Mouse (Mus musculus) ES-E14 (cell line): ENCODE results near the gene Apobec3. TPM values are rescaled to one million over a fixed set of nuclear protein-coding genes. Genes with fewer than 3 reads are reported as not detected.

Experiments used
- DNase-seq: peaks from one replicate; pipeline ENCODE4 v3.0.0-alpha.2; 2013; ENCODE audit warnings: low read depth, low spot score
- H3K27ac ChIP-seq: 2 replicates; pipeline ENCODE4 v1.5.1; 2012; ENCODE audit warnings: low read depth, mild to moderate bottlenecking, low read length, moderate library complexity, mixed read lengths; ENCODE audit not compliant: poor library complexity, insufficient read depth, severe bottlenecking
- H3K36me3 ChIP-seq: 2 replicates; pipeline ENCODE4 v1.6.1; 2012; ENCODE audit warnings: mild to moderate bottlenecking, low read length, moderate library complexity, mixed read lengths; ENCODE audit not compliant: control insufficient read depth, poor library complexity, insufficient read depth, severe bottlenecking
- H3K4me1 ChIP-seq, 2 experiments: fragments of 150-350 bp in 1 of 2; sonication (generic) in 1 of 2; 2 replicates each; pipeline ENCODE4 v1.6.1; 2012; ENCODE audit warnings: low read length in 2 of 2, mild to moderate bottlenecking in 1 of 2, mixed read lengths in 1 of 2; ENCODE audit not compliant: control insufficient read depth in 2 of 2, insufficient read depth in 2 of 2, poor library complexity in 1 of 2
- H3K4me3 ChIP-seq, 2 experiments: fragments of 150-350 bp in 1 of 2; sonication (generic) in 1 of 2; 2 replicates each; pipeline ENCODE4 v1.5.1; 2012; ENCODE audit warnings: low read length in 2 of 2, low read depth in 1 of 2, mild to moderate bottlenecking in 1 of 2, mixed read lengths in 1 of 2; ENCODE audit not compliant: insufficient read depth in 1 of 2, poor library complexity in 1 of 2, severe bottlenecking in 1 of 2
- H3K9ac ChIP-seq: 2 replicates; pipeline ENCODE4 v1.6.1; 2012; ENCODE audit warnings: low read depth, mild to moderate bottlenecking, low read length, mixed read lengths; ENCODE audit not compliant: poor library complexity, insufficient read depth, severe bottlenecking
- H3K9me3 ChIP-seq: fragments of 150-350 bp; sonication (generic); 2 replicates; pipeline ENCODE4 v1.6.1; 2012; ENCODE audit warnings: low read depth, mild to moderate bottlenecking, low read length; ENCODE audit not compliant: control insufficient read depth, insufficient read depth
- CHD2 ChIP-seq: IDR thresholded peaks from 2 replicates; pipeline ENCODE4 v1.6.1; 2014; ENCODE audit warnings: mild to moderate bottlenecking, low read depth, low read length, inconsistent platforms
- HCFC1 ChIP-seq: IDR thresholded peaks from 2 replicates; pipeline ENCODE4 v1.6.1; 2012; ENCODE audit warnings: low read length, inconsistent platforms, borderline replicate concordance; ENCODE audit not compliant: insufficient read depth
- MAFK ChIP-seq: IDR thresholded peaks from 2 replicates; pipeline ENCODE4 v1.6.1; 2014; ENCODE audit warnings: mild to moderate bottlenecking, low read depth, low read length, inconsistent platforms; ENCODE audit not compliant: insufficient read depth
- ZC3H11A ChIP-seq: IDR thresholded peaks from 2 replicates; pipeline ENCODE4 v1.6.1; 2012; ENCODE audit warnings: low read depth, mild to moderate bottlenecking, inconsistent platforms, low read length, borderline replicate concordance
- ZNF384 ChIP-seq: IDR thresholded peaks from 2 replicates; pipeline ENCODE4 v1.6.1; 2012; ENCODE audit warnings: low read depth, low read length, inconsistent platforms
- in situ Hi-C, 2 experiments: fragments of 600-800 bp; cut with MboI; formaldehyde crosslinking; loops; one replicate each; pipeline ENCODE4 v1.15.1; 2025; ENCODE audit warnings: low sequenced_read_pairs in 2 of 2, inconsistent platforms in 1 of 2; ENCODE audit not compliant: unreplicated experiment in 2 of 2
- total RNA-seq: library from RNA; depleted of rRNA; stranded (reverse); fragments of 300-350 nt; gene quantifications from 2 replicates; pipeline ENCODE4 v1.2.3, GENCODE M21; 2012

Apobec3 gene
- total RNA-seq, 1 experiment, result 42.4 TPM

- H3K4me1 ChIP-seq, result peaks cover 6 to 17% of the 10 kb centered on the region in 2 experiments
- H3K9me3 ChIP-seq, result no peaks in the 10 kb centered on the region
- TF ChIP-seq HCFC1, result no peak
- TF ChIP-seq ZC3H11A, result no peak
- no peak for TF ChIP-seq CHD2
- no peak for TF ChIP-seq MAFK
- no peak for TF ChIP-seq ZNF384
- in situ Hi-C loops, result no loop called here
- no peak overlapping the region for H3K9ac ChIP-seq
- peaks cover 29% of the 10 kb centered on the region for H3K36me3 ChIP-seq
- H3K27ac ChIP-seq, result no peak overlapping the region
- no peak overlapping the region for H3K4me3 ChIP-seq
- no peak for DNase-seq
These were observed 4.7 kb downstream of the Apobec3 start for GRCm38 (mm10) chr15:79896080-79896725.

GRCm38 (mm10) chr15:79898988-79899387 lies 7.5 kb downstream of the Apobec3 start:
- in situ Hi-C loops, result no loop called here
- H3K27ac ChIP-seq, result no peak overlapping the region
- peaks cover 28% of the 10 kb centered on the region for H3K36me3 ChIP-seq
- peaks cover 5 to 14% of the 10 kb centered on the region in 2 experiments; a peak in 3 of 4 replicates for H3K4me1 ChIP-seq
- no peak for DNase-seq
- H3K9me3 ChIP-seq, result no peaks in the 10 kb centered on the region
- H3K9ac ChIP-seq, result no peak overlapping the region
- no peak overlapping the region for H3K4me3 ChIP-seq
- TF ChIP-seq ZNF384 (no peak), CHD2 (no peak), HCFC1 (no peak), ZC3H11A (no peak), MAFK (no peak)

GRCm38 (mm10) chr15:79899828-79900510 lies 8.5 kb downstream of the Apobec3 start:
- in situ Hi-C loops, result no loop called here
- Histone ChIP-seq H3K9me3 (no peaks in the 10 kb centered on the region), H3K4me1 (peaks cover 3 to 17% of the 10 kb centered on the region in 2 experiments; a peak in 3 of 4 replicates), H3K9ac (no peak overlapping the region), H3K4me3 (no peak overlapping the region), H3K36me3 (peaks cover 28% of the 10 kb centered on the region), H3K27ac (peak overlapping the region; percentile 37)
- no peak for TF ChIP-seq CHD2
- no peak for TF ChIP-seq ZC3H11A
- no peak for TF ChIP-seq HCFC1
- no peak for TF ChIP-seq MAFK
- no peak for TF ChIP-seq ZNF384
- no peak for DNase-seq

- H3K4me1 ChIP-seq, result peaks cover 5 to 20% of the 10 kb centered on the region in 2 experiments
- peak overlapping the region; percentile 37; the same call in 1 of the 2 replicates for H3K27ac ChIP-seq
- DNase-seq, result no peak
- in situ Hi-C loops, result no loop called here
- no peak overlapping the region for H3K4me3 ChIP-seq
- no peaks in the 10 kb centered on the region for H3K9me3 ChIP-seq
- peak overlapping the region; percentile 8; the same call in 1 of the 2 replicates for H3K9ac ChIP-seq
- TF ChIP-seq ZNF384 (0 out of 2 replicates have a peak, but pooled peaks have one; percentile 36), ZC3H11A (no peak)
- peaks cover 30% of the 10 kb centered on the region for H3K36me3 ChIP-seq
These were observed 9.3 kb downstream of the Apobec3 start for GRCm38 (mm10) chr15:79900751-79901150.
